Mouse (Mus musculus): ENCODE data around the gene 2210408I21Rik.

2210408I21Rik gene

DNA sequence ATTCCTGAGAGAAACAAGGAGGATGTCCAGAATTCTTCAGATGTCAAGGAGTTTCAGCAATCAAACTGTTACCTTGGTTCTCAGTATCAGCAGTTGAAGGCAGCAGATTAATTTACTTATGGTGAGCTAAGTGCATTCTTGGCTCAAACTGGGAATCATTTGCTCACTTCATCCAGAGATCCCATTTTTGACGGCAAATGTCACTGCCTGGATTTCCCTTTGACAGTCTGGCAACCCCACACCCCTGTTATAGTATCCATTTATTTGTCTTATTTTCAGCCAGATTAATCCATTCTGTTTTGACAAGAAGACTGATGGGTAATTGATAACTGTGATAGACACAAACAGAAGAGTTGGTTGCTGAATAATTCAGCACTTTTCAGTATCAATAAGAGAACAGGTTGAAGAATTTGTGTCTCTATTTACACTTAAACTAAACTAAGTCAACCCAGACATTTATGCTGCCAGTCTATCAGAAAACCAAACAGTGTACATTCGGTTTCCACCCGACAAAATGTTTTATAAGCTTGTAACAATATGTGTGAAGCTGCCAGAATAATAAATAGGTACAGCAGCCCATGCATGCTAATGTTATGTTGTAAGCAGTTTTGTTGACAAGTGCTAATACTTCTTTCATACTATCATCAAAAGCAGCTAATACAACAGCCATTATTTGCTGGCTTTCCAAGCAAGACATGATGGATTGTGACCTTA is 354.8 kb downstream of the 2210408I21Rik start:
- no peak for DNase-seq (ENCODE audit: low spot score in 2 of 2)

- DNase-seq (ENCODE audit: low spot score in 2 of 2), result no peak
Measured at GRCm38 (mm10) chr13:77514046-77514445, 378.7 kb downstream of the 2210408I21Rik start.

GRCm38 (mm10) chr13:77528960-77529699 is 393.8 kb downstream of the 2210408I21Rik start:
- DNase-seq (ENCODE audit: low spot score in 2 of 2), result no peak

DNA sequence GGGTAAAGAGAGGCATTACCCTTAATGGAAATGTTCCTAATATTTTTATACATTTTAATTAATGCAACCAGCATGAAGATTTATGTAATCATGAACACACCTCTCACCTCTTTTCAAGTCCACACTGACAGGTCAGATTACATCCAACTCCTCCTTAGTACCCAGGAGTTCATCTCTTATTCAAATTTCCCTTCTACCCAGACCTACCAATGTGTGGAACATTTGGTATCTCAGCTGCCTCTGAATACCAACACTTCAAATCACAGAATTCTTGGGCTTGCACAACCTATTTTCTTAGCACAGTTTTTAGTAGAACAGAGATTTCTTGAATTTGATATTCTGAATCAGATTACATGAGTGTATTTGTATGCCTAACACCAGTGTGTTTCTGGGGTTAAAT is 394.4 kb downstream of the 2210408I21Rik start:
- no peak for DNase-seq (ENCODE audit: low spot score in 2 of 2)

- DNase-seq (ENCODE audit: low spot score in 2 of 2), result no peak
Measured at GRCm38 (mm10) chr13:77537466-77537865, 402.1 kb downstream of the 2210408I21Rik start.

DNA sequence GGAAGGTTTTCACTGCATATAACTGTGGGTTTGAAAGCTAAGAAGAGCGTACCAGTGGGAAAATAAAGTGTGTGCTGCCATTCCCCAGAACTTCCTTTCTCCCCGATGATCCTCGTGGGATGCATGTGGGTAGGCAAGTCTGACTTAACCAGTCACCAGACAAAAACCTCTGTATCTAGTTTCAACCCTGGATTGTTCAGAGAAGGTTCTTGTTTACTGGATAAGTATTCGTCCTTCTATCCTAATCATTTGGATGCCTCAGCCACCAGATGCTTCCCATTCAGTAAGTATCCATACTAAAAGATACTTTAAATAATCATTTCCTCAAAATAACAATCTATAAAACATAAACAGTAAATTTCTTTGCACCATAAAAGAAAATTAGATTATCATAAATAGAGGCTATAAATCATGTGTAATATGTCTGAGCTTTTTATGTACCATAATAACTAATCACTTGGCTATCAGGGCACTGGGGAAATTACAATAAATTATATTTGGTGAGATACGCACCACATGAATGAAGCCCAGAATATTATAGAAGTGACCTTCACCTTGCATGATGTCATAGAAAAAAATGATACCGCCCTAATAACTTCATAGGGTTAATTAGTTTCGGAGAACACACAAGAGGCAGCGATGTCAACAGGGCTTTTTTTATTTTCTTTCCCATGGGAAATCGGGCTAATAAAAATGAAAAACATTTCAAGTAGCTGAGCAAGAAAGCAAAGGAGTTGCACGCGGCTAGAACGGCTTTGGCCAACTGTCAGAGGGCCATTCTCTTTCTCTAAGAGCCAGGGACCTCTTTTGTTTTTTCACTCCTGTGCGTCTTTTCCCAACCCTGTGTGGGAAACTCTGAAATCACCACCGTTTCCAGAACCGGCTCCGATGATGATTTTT is 412.4 kb downstream of the 2210408I21Rik start:
- no peak for DNase-seq (ENCODE audit: low spot score in 2 of 2)

DNA sequence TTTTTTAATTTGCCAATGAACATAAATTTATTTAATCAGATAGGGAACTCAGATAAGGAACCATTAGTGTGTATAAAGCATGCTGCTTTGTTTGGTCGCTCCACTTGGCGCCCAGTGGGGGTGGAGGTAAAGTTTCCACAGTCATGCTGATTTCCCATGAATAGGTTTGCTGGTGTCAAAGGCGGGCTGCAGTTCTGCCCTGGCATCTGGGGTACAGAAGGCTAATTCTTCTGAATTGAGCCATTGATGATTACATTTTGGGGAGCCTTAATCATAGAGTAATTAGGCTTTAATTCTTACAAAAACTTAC is 413.0 kb downstream of the 2210408I21Rik start:
- DNase-seq (ENCODE audit: low spot score in 2 of 2), result no peak

GRCm38 (mm10) chr13:77548750-77549149 is 413.4 kb downstream of the 2210408I21Rik start:
- DNase-seq (ENCODE audit: low spot score in 2 of 2), result no peak

DNA sequence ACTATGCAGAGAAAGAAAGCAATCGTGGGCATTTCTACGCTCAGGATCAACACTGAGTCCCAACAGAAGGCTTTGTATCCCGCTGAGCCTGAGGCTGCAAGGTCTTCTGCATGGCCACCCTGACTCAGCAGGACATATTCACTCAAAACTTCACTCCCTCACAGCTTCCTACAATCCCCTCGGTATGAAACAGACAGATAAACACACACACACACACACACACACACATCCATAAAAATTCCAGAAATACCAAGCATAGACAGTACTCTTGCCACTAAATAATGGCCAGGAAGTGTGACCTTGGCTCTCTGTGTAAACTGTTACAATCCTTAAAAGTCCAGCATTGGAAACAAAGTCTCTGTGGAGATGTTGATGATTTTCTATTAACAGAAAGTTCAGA is 458.7 kb downstream of the 2210408I21Rik start:
- no peak for DNase-seq (ENCODE audit: low spot score in 2 of 2)

DNA sequence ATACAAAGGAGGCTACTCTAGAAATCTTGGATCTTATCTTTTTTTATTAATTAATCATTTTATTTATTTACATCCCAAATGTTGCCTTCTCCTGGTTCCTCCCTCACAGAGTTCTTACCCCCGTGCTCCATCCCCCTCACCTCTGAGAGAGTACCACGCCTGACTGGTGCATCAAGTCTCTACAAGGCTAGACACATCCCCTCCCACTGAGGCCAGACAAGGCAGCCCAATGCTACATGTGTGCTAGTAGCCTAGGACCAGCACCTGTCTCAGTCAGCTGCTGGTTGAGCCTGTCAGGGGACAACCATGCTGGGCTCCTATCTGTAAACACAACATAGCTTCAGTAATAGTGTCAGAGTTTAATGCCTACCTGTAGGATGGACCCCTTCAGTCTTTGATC is 480.0 kb downstream of the 2210408I21Rik start:
- no peak for DNase-seq (ENCODE audit: low spot score in 2 of 2)
